Mouse (Mus musculus): ENCODE data around the gene Tlr12.
"Not testable (repeated sequence)": the region's sequence is repeated elsewhere in the genome, so short reads cannot be mapped to it uniquely, and the experiment has no call there.

Tlr12 gene

DNA sequence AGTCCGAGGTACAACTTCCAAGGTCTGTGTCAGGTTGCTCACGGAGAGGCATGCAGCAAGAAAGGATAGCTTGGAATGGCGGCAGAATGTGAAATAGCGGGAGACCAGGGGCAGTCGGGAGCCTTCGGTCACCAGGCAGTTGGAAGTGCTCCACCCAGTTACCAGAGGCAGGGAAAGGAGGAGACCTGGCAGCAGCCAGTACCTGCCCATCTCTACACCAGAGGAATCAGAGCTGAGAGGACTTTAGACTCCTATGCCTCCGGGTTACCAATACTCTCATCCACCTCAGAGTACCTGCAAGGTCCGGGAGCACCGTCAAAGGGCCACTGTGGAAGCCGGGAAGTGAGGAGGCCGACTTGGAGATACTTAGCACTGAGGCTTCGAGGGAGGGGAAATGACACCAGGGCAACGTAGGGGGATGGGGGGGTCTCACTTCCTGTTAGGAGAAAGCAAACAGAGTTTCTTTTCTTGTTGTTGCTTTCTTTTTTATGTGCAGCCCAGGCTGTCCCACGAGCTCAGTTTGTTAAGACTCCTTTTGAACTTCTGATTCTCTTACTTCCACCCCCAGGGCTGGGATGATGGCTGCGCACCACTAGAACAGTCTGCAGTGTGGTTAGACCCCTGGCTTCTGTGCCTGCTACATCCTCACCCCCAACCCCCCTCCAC, at the start of gene Tlr12:
Tlr12 (minus strand) TSS at position 374 of the 666 bp plus-strand sequence.
- DNase-seq: no peak

DNA sequence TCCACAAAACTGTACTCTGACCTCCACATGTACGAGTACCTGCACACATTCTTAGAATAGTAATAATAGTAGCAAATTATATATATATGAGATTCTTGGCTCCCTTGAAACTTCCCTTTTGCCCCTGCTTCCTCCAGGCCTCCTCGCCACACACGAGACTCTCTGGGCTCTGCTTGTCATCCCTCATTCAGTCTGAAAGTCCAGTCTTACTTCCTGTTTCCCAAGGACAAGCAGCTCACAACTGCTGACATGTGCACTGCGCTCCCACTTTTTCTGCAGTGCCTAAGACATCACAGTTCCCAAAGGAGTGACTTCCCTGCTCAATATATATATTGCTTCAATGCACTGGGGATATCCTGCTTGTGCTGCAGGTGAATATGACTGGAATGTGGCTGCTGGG, 48.8 kb upstream of the Tlr12 start:
- not testable (repeated sequence) for DNase-seq

DNA sequence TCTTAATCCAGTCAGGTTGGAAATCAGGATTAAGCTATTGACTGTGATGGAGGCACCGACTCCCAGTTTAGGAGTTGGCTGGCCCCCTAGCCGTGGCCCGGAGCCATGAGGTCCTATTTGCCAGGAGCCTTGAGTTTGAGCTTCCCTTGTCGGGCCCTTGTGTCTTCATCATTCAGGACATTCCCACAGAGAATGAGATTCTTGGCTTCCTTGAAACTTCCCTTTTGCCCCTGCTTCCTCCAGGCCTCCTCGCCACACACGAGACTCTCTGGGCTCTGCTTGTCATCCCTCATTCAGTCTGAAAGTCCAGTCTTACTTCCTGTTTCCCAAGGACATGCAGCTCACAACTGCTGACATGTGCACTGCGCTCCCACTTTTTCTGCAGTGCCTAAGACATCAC, 47.9 kb upstream of the Tlr12 start:
- not testable (repeated sequence) for DNase-seq

DNA sequence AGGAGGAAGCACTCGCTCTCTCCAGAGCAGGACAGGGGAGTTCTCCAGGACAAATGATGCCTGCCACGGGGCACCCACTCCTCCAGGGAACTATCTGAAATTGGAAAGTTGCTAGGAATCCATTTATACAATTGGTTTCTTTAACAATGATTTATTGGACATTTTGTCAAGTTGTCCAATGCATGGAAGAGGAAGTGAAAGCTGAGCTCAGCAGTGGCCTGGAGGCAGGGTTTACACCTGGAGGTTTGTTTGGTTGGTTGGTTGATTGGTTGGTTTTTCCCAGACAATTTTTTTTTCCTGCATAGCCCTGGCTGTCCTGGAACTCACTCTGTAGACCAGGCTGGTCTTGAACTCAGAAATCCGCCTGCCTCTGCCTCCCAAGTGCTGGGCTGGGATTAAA, 45.6 kb upstream of the Tlr12 start:
- no peak for DNase-seq

DNA sequence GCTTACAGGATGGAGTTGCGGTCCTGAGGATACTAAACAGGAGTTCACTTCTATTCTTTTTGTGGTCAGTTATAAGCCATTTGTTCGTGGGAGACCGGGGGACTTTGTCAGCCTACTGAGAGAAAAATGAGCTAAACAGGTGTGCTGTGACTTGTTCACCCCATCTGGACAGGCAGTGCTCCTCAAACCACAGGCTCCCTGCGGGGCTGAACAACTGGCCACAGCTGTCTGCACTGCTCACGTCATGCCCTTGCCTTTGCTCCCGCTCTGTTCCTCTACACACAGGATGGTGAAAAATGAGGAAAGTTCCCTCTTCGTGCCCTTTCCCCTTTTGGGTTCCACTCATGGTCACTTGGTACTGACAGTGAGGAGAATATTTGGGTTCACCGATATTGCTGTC, 42.6 kb upstream of the Tlr12 start:
- no peak for DNase-seq

DNA sequence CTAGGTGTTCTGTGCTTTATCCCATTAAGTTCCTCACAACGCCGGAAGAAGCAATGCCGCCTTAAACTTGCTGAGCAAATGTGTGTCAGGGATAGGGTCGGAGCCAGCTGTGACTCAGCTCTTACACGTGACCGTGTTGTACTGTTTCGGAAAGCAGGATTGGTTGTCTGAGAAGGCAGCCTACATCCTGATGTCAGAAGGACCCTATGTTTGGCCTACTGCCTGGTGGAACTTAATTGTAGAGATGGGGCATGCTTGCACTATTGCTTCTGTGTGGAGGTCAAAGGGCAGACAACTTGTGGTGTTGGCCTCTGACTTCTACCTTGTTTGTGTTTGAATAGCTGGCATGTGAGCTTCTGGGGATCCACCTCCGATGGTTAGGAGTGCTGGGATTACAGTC, 41.8 kb upstream of the Tlr12 start:
- DNase-seq: no peak

DNA sequence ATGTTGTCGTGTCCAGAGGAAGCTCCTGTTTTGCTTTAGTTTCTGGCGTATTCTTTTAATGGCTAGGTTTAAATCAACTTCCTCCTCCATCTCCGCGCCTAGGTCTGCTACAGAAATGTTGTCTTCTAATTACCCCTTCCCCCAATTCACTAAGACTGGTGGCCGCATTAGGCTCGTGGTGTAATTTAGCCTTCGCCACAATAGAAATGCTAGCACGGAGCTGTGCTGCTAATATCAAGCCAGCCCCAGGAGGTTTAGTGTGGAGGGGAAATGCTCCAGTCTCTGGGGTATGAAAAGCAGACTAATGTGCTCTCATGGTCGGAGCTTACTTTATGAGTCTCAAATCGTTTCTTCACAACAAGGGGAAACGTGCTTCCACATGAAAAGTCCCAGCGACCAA, 37.0 kb upstream of the Tlr12 start:
- no peak for DNase-seq

DNA sequence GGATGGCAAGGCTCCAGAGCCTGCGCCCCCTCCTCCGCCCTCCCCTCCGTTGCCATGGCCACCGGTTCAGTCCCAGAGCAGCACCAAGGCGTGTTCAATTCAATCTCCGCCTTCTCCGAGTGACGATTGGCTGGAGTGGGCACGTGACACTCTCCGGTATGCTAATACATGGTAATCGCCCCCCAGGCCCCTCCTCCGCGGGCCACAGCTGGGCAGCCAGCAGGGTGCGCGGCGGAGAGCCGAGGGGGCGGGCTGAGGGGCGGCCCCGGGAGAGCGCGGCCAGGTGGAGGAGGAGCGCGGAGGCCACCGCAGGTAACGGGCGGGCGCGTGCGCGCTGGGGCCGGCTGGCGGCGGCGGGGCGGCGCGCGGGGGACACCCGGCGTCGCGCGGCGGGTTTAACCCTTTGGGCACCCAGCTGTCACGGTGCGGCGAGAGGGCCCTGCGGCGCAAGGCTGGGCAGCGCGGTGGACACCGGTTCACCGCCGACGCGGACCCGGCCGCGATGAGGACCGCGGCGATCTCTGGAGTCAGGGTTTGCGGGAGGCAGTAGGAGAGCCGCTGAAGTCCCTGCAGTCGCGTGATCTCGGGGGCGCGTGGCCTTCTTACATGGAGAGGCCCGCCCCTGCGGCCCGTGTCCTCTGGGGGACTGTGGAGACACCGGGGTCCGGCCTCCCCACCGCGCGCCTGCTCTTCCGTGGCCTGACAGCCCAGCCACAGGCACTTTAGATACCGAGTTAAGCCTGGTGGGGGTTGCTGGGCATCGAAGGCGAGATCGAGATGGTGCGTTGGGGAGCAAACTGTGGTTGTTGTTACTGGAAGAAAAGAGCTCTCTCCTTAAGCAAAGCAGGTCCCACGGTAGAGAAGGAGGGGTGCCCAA, 36.3 kb upstream of the Tlr12 start, which contains the start of gene Phc2:
Phc2 (plus strand) TSS at position 198 of the 877 bp plus-strand sequence.
- DNase-seq: peak; percentile 97

DNA sequence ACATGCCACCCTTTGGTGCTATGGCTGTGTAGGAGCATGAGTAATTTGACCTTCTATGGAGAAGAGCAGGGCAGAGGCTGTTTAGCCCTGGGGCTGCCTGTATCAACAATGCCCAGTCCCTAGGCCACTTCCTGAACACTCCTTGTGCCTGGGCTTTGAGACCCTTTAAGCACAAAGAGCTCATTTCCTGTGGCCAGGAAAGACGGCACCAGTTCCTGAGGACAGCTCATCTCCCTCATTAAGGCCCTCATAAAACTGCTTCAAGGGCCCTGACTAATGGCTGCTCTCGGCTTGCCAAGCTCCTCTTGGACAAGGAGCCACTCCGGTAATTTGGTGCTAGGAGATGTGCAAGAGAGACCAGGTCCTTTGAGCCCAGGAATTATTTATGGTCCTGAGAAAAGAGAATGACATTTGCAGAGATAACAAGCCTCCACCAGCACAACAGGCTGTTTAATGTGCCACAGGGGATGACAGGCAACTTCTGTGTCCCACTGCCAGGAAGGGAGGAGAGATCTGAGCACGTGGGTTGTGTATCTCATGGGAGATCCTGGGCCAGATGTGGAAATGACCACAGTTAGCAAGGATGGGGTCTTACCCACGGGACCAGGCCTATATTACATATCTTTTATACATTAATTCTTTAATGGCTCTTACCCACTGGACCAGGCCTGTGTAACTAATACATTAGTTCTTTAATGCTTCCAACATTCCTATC, 34.3 kb upstream of the Tlr12 start:
- peak; percentile 37 for DNase-seq

DNA sequence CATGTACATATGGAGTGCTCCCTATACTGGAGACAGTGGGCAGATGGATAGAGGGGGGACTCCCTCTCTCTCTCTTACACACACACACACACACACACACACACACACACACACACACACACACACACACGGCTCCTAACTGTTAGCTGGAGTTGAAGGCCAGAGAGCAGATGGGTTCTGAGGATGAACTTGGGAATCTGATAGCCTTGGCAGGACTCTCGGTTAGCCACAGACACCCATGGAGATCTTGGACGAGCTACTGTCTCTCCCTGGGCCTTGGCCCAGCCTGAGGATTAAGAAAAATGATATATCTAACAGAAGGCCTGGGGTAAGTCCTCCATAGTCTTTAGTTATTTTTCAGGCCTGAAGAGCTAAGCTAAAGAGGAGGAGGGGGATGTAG, 33.1 kb upstream of the Tlr12 start:
- DNase-seq: peak; percentile 90

DNA sequence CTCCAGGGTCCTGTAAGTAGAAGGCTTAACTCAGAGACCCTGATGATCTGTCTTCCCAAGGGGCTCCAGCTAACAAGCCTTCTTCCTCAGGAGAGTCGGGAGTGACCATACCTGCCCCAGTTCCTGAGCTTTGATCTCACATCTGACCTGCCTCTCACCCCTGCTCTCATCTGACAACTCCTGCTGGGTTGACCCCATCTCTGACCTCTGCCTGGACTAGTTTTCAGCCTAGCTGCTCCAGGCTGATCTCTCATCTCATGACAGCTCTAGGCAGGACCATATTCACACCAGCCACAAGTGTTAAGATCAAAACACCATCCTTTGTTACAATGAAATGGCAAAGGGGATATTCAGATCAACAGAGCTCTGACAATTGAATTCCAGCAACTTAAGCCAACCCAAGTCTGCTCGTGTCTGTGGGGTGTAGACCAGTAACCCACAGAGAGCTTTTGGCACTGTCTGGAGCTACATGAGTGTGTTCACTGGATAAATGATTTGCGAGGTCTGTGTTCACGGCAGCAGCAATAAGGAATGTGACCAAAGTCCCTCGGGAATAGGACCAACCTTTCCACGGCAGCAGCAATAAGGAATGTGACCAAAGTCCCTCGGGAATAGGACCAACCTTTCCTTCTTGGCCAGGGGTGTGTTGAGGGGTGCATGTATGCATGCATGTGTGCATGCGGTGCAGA, 30.3 kb upstream of the Tlr12 start:
- DNase-seq: no peak

DNA sequence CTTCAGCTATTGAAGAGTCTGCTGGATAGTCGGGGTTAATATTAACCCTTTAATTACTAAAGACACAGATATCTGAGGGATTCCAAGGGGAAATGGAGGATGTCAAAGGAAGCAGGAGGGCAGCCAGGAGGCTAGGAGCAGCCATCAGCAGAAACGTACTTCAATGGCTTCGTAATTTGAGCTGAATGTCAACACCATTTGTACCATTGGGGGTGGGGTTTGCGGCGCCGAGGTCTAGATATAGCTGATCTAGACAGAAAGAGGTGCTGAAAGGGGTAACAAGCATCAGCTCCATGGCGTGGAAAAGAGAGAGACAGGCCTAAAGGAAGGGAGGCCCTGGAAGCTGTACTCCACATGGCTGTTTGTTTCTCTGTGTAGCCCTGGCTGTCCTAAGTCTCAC, 28.3 kb upstream of the Tlr12 start:
- no peak for DNase-seq

DNA sequence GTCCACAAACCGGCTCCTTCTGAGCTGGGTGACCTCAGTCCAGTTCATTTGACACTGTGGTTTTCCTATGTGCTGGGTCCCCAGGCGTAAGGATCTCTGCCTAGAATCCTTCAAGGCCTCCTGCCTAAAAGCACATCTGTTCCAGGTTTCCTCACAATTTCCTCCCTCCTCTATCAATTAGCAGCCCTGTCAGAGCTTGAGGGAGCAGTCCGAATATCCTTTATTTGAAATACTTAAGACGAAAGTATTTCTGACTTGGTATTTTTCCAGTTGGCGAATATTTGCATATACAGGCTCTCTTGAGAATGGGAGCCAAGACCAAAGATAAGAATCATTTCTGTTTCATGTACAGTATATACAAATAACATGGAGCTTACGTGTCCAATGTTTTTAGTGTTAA, 27.5 kb upstream of the Tlr12 start:
- no peak for DNase-seq

DNA sequence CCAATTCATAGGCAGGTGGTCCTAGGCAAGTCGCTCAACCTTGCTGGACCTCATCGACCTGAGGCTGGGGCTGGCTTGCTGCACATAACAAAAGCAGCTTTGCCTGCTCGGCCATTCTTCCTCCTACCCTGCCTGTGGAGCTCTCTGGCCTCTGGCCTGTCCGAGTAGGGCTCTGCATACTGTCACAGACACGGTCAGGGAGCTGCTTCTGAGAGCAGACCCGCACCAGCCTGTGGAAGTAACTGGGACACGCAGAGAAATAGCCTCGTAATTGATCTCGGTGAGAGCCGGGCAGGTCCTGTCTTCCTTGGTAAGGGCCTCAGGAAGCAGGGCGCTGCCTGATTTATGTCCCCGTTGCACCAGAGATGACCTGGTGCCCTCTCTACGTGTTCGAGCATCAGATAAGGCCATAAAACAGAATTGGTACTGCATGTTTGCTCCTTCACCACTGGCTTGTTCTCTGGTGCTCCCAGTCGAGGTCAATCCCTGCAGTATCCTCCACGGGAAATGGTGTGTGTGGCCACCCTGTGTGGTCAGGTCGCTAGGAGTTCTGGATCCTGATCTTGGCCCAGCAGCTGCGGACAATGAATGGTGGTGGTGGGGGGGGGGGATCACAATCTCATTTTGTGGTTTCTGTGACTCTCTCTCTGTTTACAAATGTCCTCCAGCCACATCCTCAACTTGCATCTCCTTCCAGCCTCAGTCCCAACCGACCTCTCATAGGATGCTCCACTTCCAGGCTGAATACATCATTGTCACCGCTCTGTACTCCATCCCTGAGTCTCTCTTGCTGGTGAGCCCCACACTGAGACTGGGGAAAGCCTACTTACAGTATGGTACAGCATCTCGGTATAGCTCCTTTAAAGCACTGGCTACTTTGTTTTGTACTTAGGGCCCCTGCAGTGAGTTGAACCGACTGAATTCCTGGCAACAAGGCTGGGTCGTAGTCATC, 23.6 kb upstream of the Tlr12 start:
- no peak for DNase-seq

DNA sequence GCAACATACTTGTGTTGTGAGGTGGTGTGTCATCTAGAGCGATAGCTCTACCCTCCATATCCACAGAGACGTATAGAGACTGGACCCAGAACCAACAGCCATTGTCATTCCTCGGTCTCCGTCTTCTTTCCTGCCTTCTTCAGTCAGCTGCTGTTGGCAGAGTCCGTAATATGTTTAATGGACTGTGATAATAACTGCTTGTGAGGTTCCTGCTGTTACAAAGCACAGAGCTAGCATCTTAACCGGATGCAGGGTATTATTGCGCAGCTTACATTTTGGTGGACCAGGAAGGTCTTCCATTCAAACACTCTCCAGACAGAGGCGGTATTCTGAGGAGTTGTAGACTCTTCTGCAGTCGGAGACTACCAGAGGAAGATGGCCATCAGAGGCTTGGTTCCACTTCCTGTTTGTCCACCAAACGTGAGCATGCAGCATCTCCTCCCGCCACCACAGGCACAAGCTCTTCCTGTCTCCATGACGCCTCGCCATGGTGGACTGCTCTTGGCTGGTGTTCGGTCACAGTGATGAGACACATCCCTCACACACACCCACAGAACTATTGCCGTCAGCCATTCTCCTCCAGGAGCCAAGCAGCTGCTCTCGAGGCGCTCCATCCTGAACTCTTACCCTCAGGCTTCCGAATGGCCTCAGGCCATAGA, 20.0 kb upstream of the Tlr12 start:
- no peak for DNase-seq

DNA sequence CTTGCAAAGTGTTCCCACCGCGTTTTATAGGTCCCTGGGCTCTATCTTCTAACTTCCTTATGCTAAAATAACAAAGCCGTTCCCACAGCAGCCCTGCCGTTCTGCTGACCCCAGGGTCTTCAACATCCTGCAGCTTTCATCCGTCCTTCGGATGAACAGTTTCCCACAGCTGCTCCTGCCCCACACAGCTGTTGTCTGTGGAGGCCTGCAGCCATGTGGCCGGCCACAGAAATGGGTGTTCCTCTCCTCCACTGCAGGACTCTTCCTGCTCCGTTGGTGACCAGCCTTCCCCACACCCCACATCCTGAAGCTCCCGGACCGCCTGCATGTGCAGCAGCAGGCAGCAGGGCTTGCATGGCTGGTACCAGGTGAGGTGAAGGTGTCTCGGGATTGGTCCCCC, 18.8 kb upstream of the Tlr12 start:
- no peak for DNase-seq

DNA sequence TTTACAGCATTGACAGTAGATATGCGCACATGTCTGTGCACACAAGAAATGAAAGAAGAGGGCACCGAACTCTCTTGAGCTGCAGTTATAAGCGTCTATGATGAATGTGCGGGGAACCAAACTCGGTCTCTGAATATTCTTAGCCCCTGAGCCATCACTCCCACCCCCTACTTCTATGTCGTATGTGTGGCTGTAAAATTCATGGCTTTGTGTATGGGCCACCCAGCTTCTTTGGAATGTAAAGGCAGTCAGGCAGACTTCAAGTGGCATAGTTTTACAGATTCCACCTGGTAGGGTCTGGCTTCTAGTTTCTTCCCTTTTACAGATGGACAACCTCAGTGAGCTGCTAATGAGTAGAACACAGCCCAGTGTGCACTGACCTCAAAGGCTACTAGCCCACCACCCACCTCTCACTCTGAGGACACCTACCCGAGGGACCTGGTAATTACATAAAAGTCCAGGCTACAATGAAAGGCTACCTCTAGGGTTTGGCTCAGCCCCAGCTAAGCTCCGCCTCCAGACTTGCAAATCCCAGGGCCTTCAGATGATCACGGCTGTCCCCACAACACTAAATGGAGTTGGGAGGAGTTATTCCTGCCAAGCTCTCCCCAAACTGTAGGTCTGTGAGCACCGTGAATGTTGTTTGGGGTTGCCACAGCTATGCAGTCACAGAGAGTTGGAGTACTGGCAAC, 17.6 kb upstream of the Tlr12 start:
- no peak for DNase-seq

DNA sequence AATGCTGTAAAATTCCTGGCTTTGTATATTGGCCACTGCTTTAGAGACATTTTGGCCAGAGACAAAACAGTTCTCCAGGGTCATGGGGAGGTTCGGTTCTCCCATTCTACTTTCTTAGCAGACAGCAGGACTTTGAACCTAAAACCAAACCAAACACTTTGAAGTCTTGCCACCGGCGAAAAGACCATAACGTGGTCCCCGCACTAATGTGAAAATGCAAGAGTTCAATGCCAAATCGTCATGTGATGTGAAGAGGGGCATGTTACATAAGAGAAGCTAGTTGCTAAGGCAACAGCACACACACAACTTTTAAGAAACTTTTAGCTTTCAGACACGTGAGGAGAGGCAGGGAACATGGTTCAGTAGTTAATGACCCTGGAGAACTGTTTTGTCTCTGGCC, 17.0 kb upstream of the Tlr12 start:
- DNase-seq: no peak

DNA sequence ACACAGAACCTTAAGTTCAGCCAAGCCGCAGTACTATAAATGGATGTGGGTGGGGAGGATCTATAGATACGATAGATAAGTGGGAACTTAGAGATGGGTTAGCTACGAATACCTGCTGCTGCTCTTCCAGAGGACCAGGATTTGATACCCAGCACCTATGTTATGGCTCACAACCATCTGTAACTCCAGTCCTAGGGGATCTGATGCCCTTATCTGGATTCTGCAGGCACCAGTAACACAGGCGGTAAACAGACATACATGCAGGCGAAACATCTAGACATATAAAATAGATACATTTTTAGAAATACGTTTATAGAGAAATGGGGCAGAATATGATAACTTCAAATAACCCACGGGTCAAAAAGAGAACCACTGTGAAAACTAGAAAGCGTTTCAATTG, 2.7 kb upstream of the Tlr12 start:
- DNase-seq: no peak

DNA sequence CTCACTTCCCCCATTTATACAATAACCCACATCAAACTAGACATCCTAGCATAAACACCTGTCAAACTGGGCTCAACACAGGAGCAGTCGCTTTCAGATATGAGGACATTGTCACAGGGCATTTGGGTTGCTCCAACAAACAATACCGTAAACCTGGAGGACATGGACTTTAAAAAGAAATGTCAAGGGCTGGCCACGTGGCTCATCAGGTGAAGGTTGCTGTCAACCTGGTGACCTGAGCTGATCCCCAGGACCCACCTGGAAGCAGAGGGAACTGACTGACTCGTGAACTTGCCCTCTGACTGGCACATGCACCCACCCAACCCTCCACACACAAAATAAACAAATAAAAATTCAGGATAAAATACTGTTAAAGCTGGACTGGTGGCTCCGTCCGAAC, 2.2 kb upstream of the Tlr12 start:
- DNase-seq: no peak

DNA sequence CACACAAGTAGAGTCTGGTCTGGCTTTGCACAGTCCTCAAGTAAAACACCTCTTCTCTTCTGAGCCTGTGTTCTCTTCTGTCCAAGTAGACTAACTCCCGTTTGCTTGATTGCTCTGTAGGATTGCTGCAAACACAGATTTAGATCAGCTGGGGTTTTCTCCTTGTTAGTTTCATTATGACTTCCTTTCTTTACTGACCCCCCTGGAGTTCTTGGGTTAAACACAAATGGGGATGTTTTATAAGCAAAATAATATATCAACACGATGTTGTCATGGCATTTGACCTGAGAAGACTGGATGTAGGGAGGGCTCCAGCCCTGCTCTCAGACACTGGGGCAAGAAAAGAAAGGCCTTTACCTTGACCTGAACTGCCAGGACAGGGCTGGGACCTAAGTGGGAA, 544 bp upstream of the Tlr12 start:
- DNase-seq: no peak
